Mouse (Mus musculus): ENCODE results near the gene Dmp1. TPM values are rescaled to one million over a fixed set of nuclear protein-coding genes. Genes with fewer than 3 reads are reported as not detected.

Gene Dmp1
- total and polyA plus RNA-seq, 3 experiments = 0.10 TPM; not detected in 2

- no peak for DNase-seq
These were observed 59.6 kb downstream of the Dmp1 start for GRCm38 (mm10) chr5:104261908-104262461.

- DNase-seq = no peak
These were observed 60.8 kb downstream of the Dmp1 start for GRCm38 (mm10) chr5:104263014-104263776.

Other genes with a start within 250 kb of the Dmp1 start
- 1 to 10 TPM in 1 of 2 experiments, not detected in 1; 1.4 TPM for gene Hsd17b13, start 225.2 kb upstream of the Dmp1 start, total RNA-seq (2021)
- not detected in 2 replicates for gene Hsd17b13, start 225.2 kb upstream of the Dmp1 start, polyA plus RNA-seq (2012; rRNA removed)
- gene Hsd17b11, start 180.7 kb upstream of the Dmp1 start, total RNA-seq (2021) = 10 to 100 TPM; 67.2 to 69.0 TPM
- gene Hsd17b11, start 180.7 kb upstream of the Dmp1 start, polyA plus RNA-seq (2012; rRNA removed) = 18.2 and 19.2 TPM in 2 replicates
- 10 to 100 TPM; 63.0 to 73.2 TPM for gene Nudt9, start 156.3 kb upstream of the Dmp1 start, total RNA-seq (2021)
- 101 and 113 TPM in 2 replicates for gene Nudt9, start 156.3 kb upstream of the Dmp1 start, polyA plus RNA-seq (2012; rRNA removed)
- not detected for gene Gm17660, start 125.0 kb upstream of the Dmp1 start, total RNA-seq (2021)
- gene Gm17660, start 125.0 kb upstream of the Dmp1 start, polyA plus RNA-seq (2012; rRNA removed) = not detected in 2 replicates
- 10 to 100 TPM; 30.4 to 30.6 TPM for gene Sparcl1, start 88.9 kb upstream of the Dmp1 start, total RNA-seq (2021)
- 10.9 and 13.1 TPM in 2 replicates for gene Sparcl1, start 88.9 kb upstream of the Dmp1 start, polyA plus RNA-seq (2012; rRNA removed)
- gene Dspp, start 31.9 kb upstream of the Dmp1 start, total RNA-seq (2021) = not detected
- not detected in 2 replicates for gene Dspp, start 31.9 kb upstream of the Dmp1 start, polyA plus RNA-seq (2012; rRNA removed)
- under 1 TPM in 1 of 2 experiments, not detected in 1; 0.32 TPM for gene Ibsp, start 96.6 kb downstream of the Dmp1 start, total RNA-seq (2021)
- gene Ibsp, start 96.6 kb downstream of the Dmp1 start, polyA plus RNA-seq (2012; rRNA removed) = not detected in 2 replicates
- gene Mepe, start 122.7 kb downstream of the Dmp1 start, total RNA-seq (2021) = not detected
- not detected in 2 replicates for gene Mepe, start 122.7 kb downstream of the Dmp1 start, polyA plus RNA-seq (2012; rRNA removed)
- 100 to 1,000 TPM; 175 to 300 TPM for gene Spp1, start 232.5 kb downstream of the Dmp1 start, total RNA-seq (2021)
- 12.6 and 26.8 TPM in 2 replicates for gene Spp1, start 232.5 kb downstream of the Dmp1 start, polyA plus RNA-seq (2012; rRNA removed)